Mouse (Mus musculus) bone marrow, adult 2 months (tissue): ENCODE measurements at regions not wholly inside any gene's neighbourhood (a gene's known extent, or its start where the extent isn't known, plus 50 kb on each side); places are given as distances from the start of the nearest gene placed in this dataset.

ENCODE experiments used
- CTCF ChIP-seq: fragments of 200-500 bp; IDR thresholded peaks from 2 replicates; pipeline ENCODE4 v1.5.1; 2011; ENCODE audit warnings: low read length, control low read depth; ENCODE audit not compliant: control insufficient read depth, insufficient read depth
- POLR2A ChIP-seq: fragments of 200-500 bp; IDR thresholded peaks from 2 replicates; pipeline ENCODE4 v1.6.1; 2011; ENCODE audit warnings: low read depth, mild to moderate bottlenecking, control low read depth, low read length, borderline replicate concordance; ENCODE audit not compliant: control insufficient read depth

DNA sequence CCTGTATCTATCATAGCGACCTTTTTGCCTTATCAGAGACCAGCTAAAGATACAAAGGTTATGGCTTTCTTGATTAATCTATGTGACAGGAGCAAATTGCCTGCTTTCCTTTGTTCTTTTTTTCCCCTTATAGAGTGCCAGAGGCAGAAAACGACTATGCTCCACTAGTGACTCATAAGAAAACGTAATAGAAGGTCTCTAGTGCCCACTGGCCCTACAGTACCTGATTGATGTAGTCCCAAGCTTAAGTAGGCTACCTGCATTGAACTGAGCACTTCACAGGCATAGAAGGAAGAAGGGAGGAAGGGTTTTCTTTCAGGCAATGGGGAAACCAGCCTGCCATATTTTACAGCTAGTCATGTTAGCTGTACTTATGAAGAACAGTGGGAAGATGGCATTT is 116.0 kb upstream of the Tusc1 start:
- no peak for TF ChIP-seq CTCF
- TF ChIP-seq POLR2A: no peak
